Mouse (Mus musculus) cortical plate, adult 2 months (tissue): Measurements from ENCODE around the gene Lck.

Experiments used
- CTCF ChIP-seq: fragments of 200-500 bp; IDR thresholded peaks from 2 replicates; pipeline ENCODE4 v1.5.1; 2011; ENCODE audit warnings: mild to moderate bottlenecking, control low read depth, low read length; ENCODE audit not compliant: insufficient read depth; ENCODE audit errors: extremely low read depth
- POLR2A ChIP-seq: fragments of 200-500 bp; IDR thresholded peaks from 2 replicates; pipeline ENCODE4 v1.6.1; 2011; ENCODE audit warnings: mild to moderate bottlenecking, low read length, control low read depth; ENCODE audit not compliant: insufficient read depth; ENCODE audit errors: extremely low read depth

DNA sequence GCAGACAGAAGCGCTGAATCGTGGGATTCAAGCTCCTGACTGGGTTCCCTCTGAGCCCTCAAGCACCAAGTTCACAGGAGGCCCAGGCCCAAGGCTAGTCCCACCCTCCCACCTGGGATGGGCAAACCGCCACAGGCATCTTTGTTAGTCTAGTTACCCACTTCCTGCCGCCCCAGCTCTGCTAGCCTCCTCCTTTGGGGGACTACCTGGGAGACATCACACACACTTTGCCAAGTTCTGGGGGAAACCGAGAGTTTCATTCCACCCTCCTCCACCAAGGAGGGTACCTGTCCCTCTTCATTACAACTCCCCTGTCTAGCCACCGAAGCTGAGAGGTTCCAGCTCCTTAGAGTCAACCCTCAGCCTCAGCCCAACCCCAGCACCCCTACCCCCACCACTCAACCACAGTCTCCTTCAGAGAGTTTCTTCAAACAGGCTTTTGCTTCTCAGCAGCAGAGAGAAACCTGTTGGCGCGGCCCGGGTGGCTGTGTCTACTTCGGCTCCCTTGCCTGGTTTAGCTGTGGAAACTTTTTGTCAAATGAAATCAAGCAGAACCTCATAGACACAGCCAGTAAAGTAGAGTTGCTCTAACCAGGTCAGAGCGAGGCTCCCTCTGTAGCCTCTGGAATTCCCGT, 15.0 kb downstream of the Lck start:
- TF ChIP-seq CTCF (no peak), POLR2A (no peak)
